Mouse (Mus musculus) heart, adult 2 months (tissue): ENCODE results near the gene Cald1. TPM values are rescaled to one million over a fixed set of nuclear protein-coding genes. Genes with fewer than 3 reads are reported as not detected.

Experiments used
- DNase-seq, 2 experiments: peaks; one replicate each; pipeline ENCODE4 v3.0.0; 2021
- H3K27ac ChIP-seq: fragments of 200-600 bp; 2 replicates; pipeline ENCODE4 v1.8.1; 2022
- H3K27me3 ChIP-seq: fragments of 200-500 bp; 2 replicates; pipeline ENCODE4 v1.6.1; 2012; ENCODE audit warnings: mild to moderate bottlenecking, low read length, inconsistent platforms, mixed read lengths; ENCODE audit not compliant: control insufficient read depth, insufficient read depth
- H3K36me3 ChIP-seq: fragments of 200-500 bp; 2 replicates; pipeline ENCODE4 v1.6.1; 2012; ENCODE audit warnings: low read length, inconsistent platforms; ENCODE audit not compliant: control insufficient read depth, insufficient read depth
- H3K4me1 ChIP-seq: fragments of 200-500 bp; 2 replicates; pipeline ENCODE4 v1.6.1; 2011; ENCODE audit warnings: low read length; ENCODE audit not compliant: control insufficient read depth, insufficient read depth
- H3K4me3 ChIP-seq: fragments of 200-600 bp; 2 replicates; pipeline ENCODE4 v1.8.1; 2022
- H3K79me2 ChIP-seq: fragments of 200-500 bp; replicated peaks from 2 replicates; pipeline ENCODE4 v1.6.1; 2012; ENCODE audit warnings: mild to moderate bottlenecking, inconsistent platforms, low read length, moderate library complexity, mixed read lengths; ENCODE audit not compliant: control insufficient read depth, insufficient read depth
- H3K9ac ChIP-seq: fragments of 200-500 bp; 2 replicates; pipeline ENCODE4 v1.6.1; 2012; ENCODE audit warnings: low read depth, mild to moderate bottlenecking, control low read depth, inconsistent platforms, low read length, mixed read lengths
- CTCF ChIP-seq: fragments of 200-600 bp; IDR thresholded peaks from 2 replicates; pipeline ENCODE4 v1.8.1; 2022; ENCODE audit warnings: antibody characterized with exemption, mild to moderate bottlenecking, moderate library complexity
- EP300 ChIP-seq: fragments of 200-500 bp; IDR thresholded peaks from 2 replicates; pipeline ENCODE4 v1.6.1; 2011; ENCODE audit warnings: low read depth, low read length, control low read depth; ENCODE audit not compliant: insufficient read depth
- POLR2A ChIP-seq: fragments of 200-500 bp; IDR thresholded peaks from 2 replicates; pipeline ENCODE4 v1.6.1; 2011; ENCODE audit warnings: mild to moderate bottlenecking, low read depth, low read length, control low read depth; ENCODE audit not compliant: insufficient read depth
- WGBS: fragments of 180-500 bp; shearing (Covaris S2); methylation state at CpG from one replicate; pipeline ENCODE4 v1.1.7; 2018; 5-methylcytosine and 5-hydroxymethylcytosine counted together
- intact Hi-C: fragments of 180-260 bp; cut with DNase I; formaldehyde crosslinking; loops from one replicate; pipeline ENCODE4 v1.15.1; 2025
- polyA plus RNA-seq: library from polyadenylated mRNA; depleted of rRNA; stranded (reverse); fragments of >200 nt; gene quantifications from 2 replicates; pipeline ENCODE4 v1.2.3, GENCODE M21; 2012
- total RNA-seq, 2 experiments: library from RNA; stranded (reverse); gene quantifications; 2 replicates each; pipeline ENCODE4 v1.2.3; 2021

Gene Cald1
- total and polyA plus RNA-seq, 3 experiments = 14.1 to 62.8 (median 47.6) TPM

- Histone ChIP-seq H3K36me3 (no peaks in the 10 kb centered on the region; the same call in none of the 2 replicates), H3K27me3 (no peaks in the 10 kb centered on the region), H3K4me3 (no peak overlapping the region), H3K4me1 (peaks cover 8% of the 10 kb centered on the region), H3K79me2 (no peaks in the 10 kb centered on the region; the same call in 1 of the 2 replicates), H3K27ac (peak overlapping the region; percentile 20; the same call in 1 of the 2 replicates), H3K9ac (no peak overlapping the region)
- TF ChIP-seq EP300 = no peak
- no peak for TF ChIP-seq POLR2A
- TF ChIP-seq CTCF = no peak
- no peak for DNase-seq
- 55% methylated on average over 4 of the region's 4 CpGs for WGBS
- intact Hi-C loops = no loop called here
These were observed 66.0 kb downstream of the Cald1 start for GRCm38 (mm10) chr6:34664291-34664690.

DNA sequence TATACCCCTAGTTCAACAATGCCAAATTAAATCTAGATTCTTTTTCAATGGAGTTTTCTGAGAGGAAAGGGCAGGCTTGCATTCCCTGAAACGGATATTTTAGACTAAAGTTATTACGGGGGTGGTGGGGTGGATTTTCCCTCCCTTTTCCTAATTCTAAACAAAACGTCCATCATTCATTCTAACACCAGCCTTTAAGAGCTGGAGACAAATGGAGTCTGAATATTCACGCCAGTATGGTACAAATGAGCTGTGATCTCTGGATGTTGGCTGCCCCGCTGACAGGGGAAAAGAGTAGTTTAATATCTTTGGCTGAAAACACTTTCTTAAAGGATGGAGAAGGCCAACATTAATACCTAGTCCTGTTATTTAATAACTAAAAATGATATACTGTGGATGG is 66.4 kb downstream of the Cald1 start:
- no peak overlapping the region for H3K27ac ChIP-seq
- 55% methylated on average over 5 of the region's 5 CpGs for WGBS
- no peaks in the 10 kb centered on the region; the same call in none of the 2 replicates for H3K36me3 ChIP-seq
- no peak for DNase-seq
- H3K9ac ChIP-seq = no peak overlapping the region
- H3K79me2 ChIP-seq = no peaks in the 10 kb centered on the region; the same call in 1 of the 2 replicates
- intact Hi-C loops = no loop called here
- H3K4me1 ChIP-seq = peaks cover 8% of the 10 kb centered on the region
- H3K4me3 ChIP-seq = no peak overlapping the region
- TF ChIP-seq POLR2A (no peak), CTCF (no peak)
- H3K27me3 ChIP-seq = no peaks in the 10 kb centered on the region

GRCm38 (mm10) chr6:34668739-34669254 is 70.5 kb downstream of the Cald1 start:
- H3K4me1 ChIP-seq = peaks cover 4% of the 10 kb centered on the region
- H3K27ac ChIP-seq = no peak overlapping the region
- no peaks in the 10 kb centered on the region for H3K79me2 ChIP-seq
- 91% methylated on average over 5 of the region's 5 CpGs for WGBS
- intact Hi-C loops = no loop called here
- no peaks in the 10 kb centered on the region; the same call in none of the 2 replicates for H3K36me3 ChIP-seq
- no peak overlapping the region for H3K4me3 ChIP-seq
- TF ChIP-seq CTCF = no peak
- no peak for TF ChIP-seq POLR2A
- TF ChIP-seq EP300 = no peak
- H3K9ac ChIP-seq = no peak overlapping the region
- DNase-seq = no peak
- no peaks in the 10 kb centered on the region for H3K27me3 ChIP-seq

DNA sequence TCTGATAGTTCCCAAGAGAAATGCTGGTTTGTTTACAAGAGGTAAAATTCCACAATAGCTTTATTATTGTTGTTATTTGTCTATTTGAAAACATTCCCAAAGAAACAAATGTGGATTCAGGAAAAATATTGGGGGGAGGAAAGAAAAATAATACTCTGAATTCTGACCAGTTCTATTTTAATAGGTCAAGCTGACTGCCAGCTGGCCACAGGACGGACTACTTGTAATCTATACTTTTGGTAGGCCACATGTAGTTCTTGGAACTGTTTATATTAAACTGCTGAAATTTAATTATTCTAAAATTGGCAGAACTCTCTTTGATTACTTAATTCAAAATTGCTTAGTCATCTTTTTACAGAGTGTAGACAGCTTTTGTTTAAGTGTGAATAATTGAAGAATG is 73.1 kb downstream of the Cald1 start:
- H3K4me1 ChIP-seq = peaks cover 1% of the 10 kb centered on the region
- no peak for DNase-seq
- no peaks in the 10 kb centered on the region for H3K27me3 ChIP-seq
- intact Hi-C loops = no loop called here
- H3K79me2 ChIP-seq = no peaks in the 10 kb centered on the region
- WGBS = 77% methylated on average over 1 of the region's 1 CpGs
- H3K36me3 ChIP-seq = no peaks in the 10 kb centered on the region; the same call in 1 of the 2 replicates
- no peak overlapping the region for H3K4me3 ChIP-seq
- H3K27ac ChIP-seq = no peak overlapping the region
- TF ChIP-seq CTCF = no peak
- no peak for TF ChIP-seq POLR2A
- no peak for TF ChIP-seq EP300
- no peak overlapping the region for H3K9ac ChIP-seq

DNA sequence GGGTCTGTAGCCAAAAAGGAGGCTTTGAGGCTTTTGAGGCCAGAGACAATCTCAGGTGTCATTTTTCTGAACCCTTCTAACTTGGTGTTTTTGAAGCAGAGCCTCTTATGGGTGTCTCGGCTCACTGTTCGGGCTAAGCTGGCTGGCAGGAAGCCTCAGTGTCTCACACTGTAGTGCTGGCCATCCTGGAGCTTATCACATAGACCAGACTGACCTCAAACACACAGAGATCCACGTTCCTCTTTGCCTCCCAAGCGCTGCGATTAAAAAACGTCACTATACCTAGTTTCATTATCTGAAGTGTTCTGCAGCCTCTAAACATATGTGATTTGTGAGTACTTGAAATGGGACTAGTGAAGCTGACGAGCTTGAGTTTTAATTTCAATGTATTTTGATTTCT is 76.1 kb downstream of the Cald1 start:
- H3K4me1 ChIP-seq = peaks cover 1% of the 10 kb centered on the region
- 61% methylated on average over 7 of the region's 7 CpGs for WGBS
- H3K27me3 ChIP-seq = no peaks in the 10 kb centered on the region
- DNase-seq = no peak
- no peak overlapping the region for H3K4me3 ChIP-seq
- H3K9ac ChIP-seq = no peak overlapping the region
- intact Hi-C loops = no loop called here
- H3K36me3 ChIP-seq = no peaks in the 10 kb centered on the region; the same call in 1 of the 2 replicates
- TF ChIP-seq CTCF (no peak), POLR2A (no peak), EP300 (no peak)
- H3K79me2 ChIP-seq = no peaks in the 10 kb centered on the region
- no peak overlapping the region for H3K27ac ChIP-seq

DNA sequence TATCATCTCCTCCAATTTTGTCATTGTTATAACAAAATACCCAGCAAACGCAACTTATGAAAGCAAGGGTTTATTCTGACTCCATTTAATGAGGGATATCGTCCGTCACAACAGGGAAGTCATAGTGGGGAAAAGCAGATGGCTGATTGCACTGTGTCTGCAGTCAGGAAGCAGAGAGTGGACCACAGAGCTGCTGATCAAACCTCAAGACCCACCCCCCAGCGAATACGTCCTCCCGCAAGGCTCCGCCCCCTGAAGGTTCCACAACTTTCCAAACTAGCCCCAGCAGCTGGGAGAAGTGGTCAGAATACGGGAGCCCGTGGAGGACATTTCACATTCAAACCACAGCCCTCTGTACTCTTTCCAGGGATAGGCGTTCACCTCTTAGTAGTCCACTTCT is 76.6 kb downstream of the Cald1 start:
- no peak overlapping the region for H3K9ac ChIP-seq
- intact Hi-C loops = no loop called here
- H3K4me1 ChIP-seq = peaks cover 1% of the 10 kb centered on the region
- H3K27me3 ChIP-seq = no peaks in the 10 kb centered on the region
- 74% methylated on average over 10 of the region's 10 CpGs for WGBS
- H3K79me2 ChIP-seq = no peaks in the 10 kb centered on the region
- DNase-seq = peak in 1 of 2 experiments; percentile 22
- no peaks in the 10 kb centered on the region for H3K36me3 ChIP-seq
- no peak for TF ChIP-seq POLR2A
- TF ChIP-seq EP300 = no peak
- TF ChIP-seq CTCF = no peak
- H3K4me3 ChIP-seq = no peak overlapping the region
- no peak overlapping the region for H3K27ac ChIP-seq
